Mouse (Mus musculus) right cerebral cortex, adult 2 months (tissue): ENCODE data around the gene Ptpn11.

Experiments
- DNase-seq, 2 experiments: peaks; one replicate each; pipeline ENCODE4 v3.0.0; 2021 to 2022; ENCODE audit warnings: low spot score in 2 of 2

The Ptpn11 gene

GRCm38 (mm10) chr5:121184375-121184774, 6.8 kb downstream of the Ptpn11 start:
- DNase-seq: no peak

GRCm38 (mm10) chr5:121183269-121183668, 7.9 kb downstream of the Ptpn11 start:
- no peak for DNase-seq

GRCm38 (mm10) chr5:121179077-121179857, 11.9 kb downstream of the Ptpn11 start:
- no peak for DNase-seq

- DNase-seq: peak in 1 of 2 experiments; percentile 51
These were observed 18.4 kb downstream of the Ptpn11 start for GRCm38 (mm10) chr5:121172835-121173234.

- DNase-seq: no peak
These were observed 21.6 kb downstream of the Ptpn11 start for GRCm38 (mm10) chr5:121169588-121169987.

GRCm38 (mm10) chr5:121166884-121167283, 24.3 kb downstream of the Ptpn11 start:
- no peak for DNase-seq

- no peak for DNase-seq
These were observed 28.3 kb downstream of the Ptpn11 start for GRCm38 (mm10) chr5:121162923-121163322.

- DNase-seq: no peak
These were observed 28.9 kb downstream of the Ptpn11 start for GRCm38 (mm10) chr5:121162285-121162684.

- DNase-seq: no peak
These were observed 32.2 kb downstream of the Ptpn11 start for GRCm38 (mm10) chr5:121158966-121159365.

- DNase-seq: no peak
These were observed 33.7 kb downstream of the Ptpn11 start for GRCm38 (mm10) chr5:121157489-121157888.

GRCm38 (mm10) chr5:121157017-121157416, 34.2 kb downstream of the Ptpn11 start:
- no peak for DNase-seq

- DNase-seq: no peak
These were observed 35.1 kb downstream of the Ptpn11 start for GRCm38 (mm10) chr5:121156121-121156520.

- DNase-seq: peak in 1 of 2 experiments; percentile 49
These were observed 40.5 kb downstream of the Ptpn11 start for GRCm38 (mm10) chr5:121150684-121151083.

- no peak for DNase-seq
These were observed 42.0 kb downstream of the Ptpn11 start for GRCm38 (mm10) chr5:121149246-121149645.

GRCm38 (mm10) chr5:121146275-121146674, 44.9 kb downstream of the Ptpn11 start:
- DNase-seq: no peak

GRCm38 (mm10) chr5:121145609-121146008, 45.6 kb downstream of the Ptpn11 start:
- no peak for DNase-seq

- no peak for DNase-seq
These were observed 46.6 kb downstream of the Ptpn11 start for GRCm38 (mm10) chr5:121144441-121145238.

- DNase-seq: no peak
These were observed 48.6 kb downstream of the Ptpn11 start for GRCm38 (mm10) chr5:121142431-121143119.

GRCm38 (mm10) chr5:121140276-121140675, 50.9 kb downstream of the Ptpn11 start:
- DNase-seq: no peak

GRCm38 (mm10) chr5:121137125-121137524, 54.1 kb downstream of the Ptpn11 start:
- DNase-seq: no peak

GRCm38 (mm10) chr5:121131801-121132200, 59.4 kb downstream of the Ptpn11 start:
- DNase-seq: no peak

- DNase-seq: no peak
These were observed 61.9 kb downstream of the Ptpn11 start for GRCm38 (mm10) chr5:121129254-121129653.
